Mouse (Mus musculus): ENCODE data around the gene Amer2.

- no peak for TF ChIP-seq CTCF (IDR thresholded peaks at IDR 0.05; ENCODE audit: extremely low read depth, insufficient read depth, insufficient read length, insufficient replicate concordance)
- TF ChIP-seq POLR2A (IDR thresholded peaks at IDR 0.05; ENCODE audit: low read depth, low read length) = no peak
These were observed 14.7 kb upstream of the Amer2 start for GRCm38 (mm10) chr14:60358347-60358746.
